9 mouse cellular contexts compared by ENCODE assay signal in the genomic region with DNA sequence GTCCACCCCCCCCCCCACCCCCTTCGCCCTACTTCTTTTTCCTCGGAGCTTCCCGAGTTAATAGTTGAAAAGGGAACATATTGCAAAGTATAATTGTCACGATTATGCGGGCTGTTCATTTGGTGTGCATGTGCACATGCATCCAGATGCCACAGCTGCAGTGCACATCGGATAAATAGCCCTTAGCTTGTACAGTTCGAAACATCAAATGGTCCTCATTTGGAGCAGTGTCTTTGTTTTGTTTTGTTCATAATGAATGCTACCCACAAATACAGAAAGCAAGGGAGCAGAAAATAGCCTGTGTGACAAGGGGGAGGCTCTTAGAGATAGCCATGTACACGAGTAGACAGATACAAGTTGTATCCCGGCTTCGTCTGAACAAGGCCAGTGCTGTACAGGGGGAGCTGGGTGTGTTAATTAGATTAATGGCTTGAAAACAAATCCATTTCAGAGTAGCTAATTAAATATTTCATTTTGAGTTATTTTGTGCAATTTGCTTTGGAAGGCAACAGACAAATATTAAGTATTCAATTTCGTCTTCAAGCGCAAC.
DNase-seq lines count a peak whose midpoint lies in the region; ATAC-seq and TF ChIP-seq lines count a peak whose summit lies in the region.
"Had no signal": no experiment of that assay in that cellular context is flagged by ENCODE, and none has a peak within 500 bp of the region (broad histone marks: within the 10 kb centered on the region; RNA-seq: fewer than 3 reads in every experiment).

No protein-coding gene starts in this region.

- H3K4me3 ChIP-seq in intestine, embryonic 14.5 days (ENCODE audit: low read depth, low read length): no peak overlapping the region
- H3K4me3 ChIP-seq in intestine, postnatal 0 days (ENCODE audit: low read depth, low read length): no peak overlapping the region
- H3K4me3 ChIP-seq in forebrain, embryonic 13.5 days: peak overlapping the region; percentile 24
- H3K4me3 ChIP-seq in midbrain, embryonic 13.5 days (replicated peaks): peak overlapping the region; percentile 29
- no peak overlapping the region for H3K4me3 ChIP-seq in thymus, adult 2 months (ENCODE audit: control insufficient read depth, insufficient read depth, low read length)
- H3K4me3 ChIP-seq in kidney, adult 2 months (ENCODE audit: insufficient read depth, low read depth, low read length): no peak overlapping the region

- 57% methylated on average over 12 of the region's 12 CpGs for WGBS in intestine, embryonic 14.5 days
- 62% methylated on average over 12 of the region's 12 CpGs for whole genome bisulfite sequencing in intestine, postnatal 0 days
- 26% methylated on average over 12 of the region's 12 CpGs for WGBS in forebrain, embryonic 13.5 days
- 43% methylated on average over 12 of the region's 12 CpGs for WGBS in midbrain, embryonic 13.5 days
- 66% methylated on average over 12 of the region's 12 CpGs for WGBS in thymus, adult 2 months
- 60% methylated on average over 12 of the region's 12 CpGs for WGBS in kidney, adult 2 months

- TF ChIP-seq CTCF in intestine, postnatal 0 days (IDR thresholded peaks at IDR 0.05; ENCODE audit: low read depth): no peak
- TF ChIP-seq CTCF in brain, embryonic 14.5 days (IDR thresholded peaks at IDR 0.05; ENCODE audit: borderline replicate concordance, extremely low read depth, insufficient read depth, insufficient read length): no peak
- no peak for TF ChIP-seq CTCF in thymus, adult 2 months (IDR thresholded peaks at IDR 0.05; ENCODE audit: borderline replicate concordance, control insufficient read depth, extremely low read depth, insufficient read depth, low read length, poor library complexity)
- no peak for TF ChIP-seq CTCF in kidney, adult 2 months (conservative IDR thresholded peaks at IDR 0.05; ENCODE audit: insufficient read depth, insufficient read length, low read depth, low read length)

- H3K36me3 ChIP-seq in intestine, embryonic 14.5 days (ENCODE audit: control insufficient read depth, insufficient read depth, low read length): no peaks in the 10 kb centered on the region
- no peaks in the 10 kb centered on the region for H3K36me3 ChIP-seq in intestine, postnatal 0 days (ENCODE audit: control insufficient read depth, insufficient read depth)
- H3K36me3 ChIP-seq in forebrain, embryonic 13.5 days (ENCODE audit: poor library complexity, severe bottlenecking): no peaks in the 10 kb centered on the region
- no peaks in the 10 kb centered on the region for H3K36me3 ChIP-seq in midbrain, embryonic 13.5 days
- no peaks in the 10 kb centered on the region for H3K36me3 ChIP-seq in thymus, adult 2 months (ENCODE audit: control insufficient read depth, insufficient read depth, low read length)
- no peaks in the 10 kb centered on the region for H3K36me3 ChIP-seq in kidney, adult 2 months (ENCODE audit: control insufficient read depth, insufficient read depth, low read length)

- H3K27ac ChIP-seq in intestine, embryonic 14.5 days (ENCODE audit: low read depth): no peak overlapping the region
- H3K27ac ChIP-seq in intestine, postnatal 0 days (ENCODE audit: low read depth, low read length): no peak overlapping the region
- H3K27ac ChIP-seq in forebrain, embryonic 13.5 days: no peak overlapping the region
- H3K27ac ChIP-seq in midbrain, embryonic 13.5 days: peak overlapping the region; percentile 19; the same call in 1 of the 2 replicates
- H3K27ac ChIP-seq in thymus, adult 2 months (ENCODE audit: control insufficient read depth, insufficient read depth, low read length): no peak overlapping the region
- no peak overlapping the region for H3K27ac ChIP-seq in kidney, adult 2 months (ENCODE audit: insufficient read depth, low read depth, low read length)

- no peaks in the 10 kb centered on the region for H3K9me3 ChIP-seq in intestine, embryonic 14.5 days (ENCODE audit: control insufficient read depth, low read length)
- H3K9me3 ChIP-seq in intestine, postnatal 0 days (ENCODE audit: control insufficient read depth): no peaks in the 10 kb centered on the region
- no peaks in the 10 kb centered on the region for H3K9me3 ChIP-seq in forebrain, embryonic 13.5 days (replicated peaks)
- H3K9me3 ChIP-seq in midbrain, embryonic 13.5 days: no peaks in the 10 kb centered on the region

- TF ChIP-seq POLR2A in brain, embryonic 14.5 days (IDR thresholded peaks at IDR 0.05; ENCODE audit: borderline replicate concordance, extremely low read depth, insufficient read depth, insufficient read length, poor library complexity, severe bottlenecking): no peak
- no peak for TF ChIP-seq POLR2A in thymus, adult 2 months (IDR thresholded peaks at IDR 0.05; ENCODE audit: control insufficient read depth, extremely low read depth, insufficient read depth, low read length, poor library complexity)
- no peak for TF ChIP-seq POLR2A in kidney, adult 2 months (IDR thresholded peaks at IDR 0.05; ENCODE audit: low read depth, low read length)

- H3K4me1 ChIP-seq in intestine, embryonic 14.5 days (replicated peaks; ENCODE audit: control insufficient read depth, insufficient read depth, low read length): 0 out of 2 replicates have a peak, but pooled peaks cover 15% of the 10 kb centered on the region
- H3K4me1 ChIP-seq in intestine, postnatal 0 days (replicated peaks; ENCODE audit: control insufficient read depth, insufficient read depth, low read length): no peaks in the 10 kb centered on the region
- peaks cover 33% of the 10 kb centered on the region for H3K4me1 ChIP-seq in forebrain, embryonic 13.5 days
- peaks cover 31% of the 10 kb centered on the region for H3K4me1 ChIP-seq in midbrain, embryonic 13.5 days (replicated peaks)
- peaks cover 6% of the 10 kb centered on the region; the same call in 1 of the 2 replicates for H3K4me1 ChIP-seq in thymus, adult 2 months (replicated peaks; ENCODE audit: control insufficient read depth, insufficient read depth, low read length)
- H3K4me1 ChIP-seq in kidney, adult 2 months (ENCODE audit: control insufficient read depth, insufficient read depth, low read length): no peaks in the 10 kb centered on the region

- ATAC-seq in intestine, embryonic 14.5 days (replicated peaks; ENCODE audit: low FRiP score, low TSS enrichment, low read depth): no peak; the same call in 1 of the 2 replicates
- no peak for ATAC-seq in intestine, postnatal 0 days
- ATAC-seq in forebrain, embryonic 13.5 days: peak; percentile 68
- peak; percentile 69; the same call in 1 of the 2 replicates for ATAC-seq in midbrain, embryonic 13.5 days

- H3K27me3 ChIP-seq in intestine, embryonic 14.5 days (replicated peaks; ENCODE audit: control insufficient read depth, insufficient read depth, low read length): no peaks in the 10 kb centered on the region
- no peaks in the 10 kb centered on the region; the same call in 1 of the 2 replicates for H3K27me3 ChIP-seq in intestine, postnatal 0 days (replicated peaks; ENCODE audit: control insufficient read depth, insufficient read depth, low read length)
- H3K27me3 ChIP-seq in forebrain, embryonic 13.5 days: no peaks in the 10 kb centered on the region
- H3K27me3 ChIP-seq in midbrain, embryonic 13.5 days: no peaks in the 10 kb centered on the region
- no peaks in the 10 kb centered on the region for H3K27me3 ChIP-seq in thymus, adult 2 months (ENCODE audit: control insufficient read depth, insufficient read depth, low read length)
- no peaks in the 10 kb centered on the region for H3K27me3 ChIP-seq in kidney, adult 2 months (replicated peaks; ENCODE audit: control insufficient read depth, insufficient read depth, low read length)

- no peak overlapping the region for H3K9ac ChIP-seq in intestine, embryonic 14.5 days (ENCODE audit: low read length)
- H3K9ac ChIP-seq in intestine, postnatal 0 days (ENCODE audit: low read depth, low read length): no peak overlapping the region
- H3K9ac ChIP-seq in forebrain, embryonic 13.5 days: 0 out of 2 replicates have a peak overlapping the region, but pooled peaks have one; percentile 16
- no peak overlapping the region for H3K9ac ChIP-seq in midbrain, embryonic 13.5 days (replicated peaks)

- H3K4me2 ChIP-seq in intestine, embryonic 14.5 days (ENCODE audit: low read length): peak overlapping the region; percentile 44
- H3K4me2 ChIP-seq in intestine, postnatal 0 days (replicated peaks; ENCODE audit: low read depth): no peak overlapping the region; the same call in 1 of the 2 replicates
- H3K4me2 ChIP-seq in forebrain, embryonic 13.5 days: peak overlapping the region; percentile 57
- peak overlapping the region; percentile 44 for H3K4me2 ChIP-seq in midbrain, embryonic 13.5 days (replicated peaks)

- DNase-seq in intestine, embryonic 14.5 days (ENCODE audit: low spot score): no peak
- peak; percentile 77 for DNase-seq in brain, embryonic 14.5 days (ENCODE audit: low read depth)
- DNase-seq in thymus, adult 2 months: no peak
- DNase-seq in kidney, adult 2 months: no peak
- no peak for DNase-seq in right cerebral cortex, adult 18-20 months
- DNase-seq: gastrocnemius, postnatal 25 days had no signal

Comparison
In these comparisons a context has a peak if more than half of its experiments do, and no peak if none do; other contexts are left out.
1. ATAC-seq: peak in forebrain, embryonic 13.5 days (single experiment) and midbrain, embryonic 13.5 days (single experiment); none in intestine, embryonic 14.5 days (single experiment) and intestine, postnatal 0 days (single experiment).
2. H3K4me3 ChIP-seq: peak in forebrain, embryonic 13.5 days (single experiment) and midbrain, embryonic 13.5 days (single experiment); none in intestine, embryonic 14.5 days (single experiment), intestine, postnatal 0 days (single experiment), thymus, adult 2 months (single experiment) and kidney, adult 2 months (single experiment).